Mouse (Mus musculus) heart, postnatal 0 days (tissue): Measurements from ENCODE around the gene Ndufaf1. TPM values are rescaled to one million over a fixed set of nuclear protein-coding genes. Genes with fewer than 3 reads are reported as not detected.

ENCODE experiments used
- ATAC-seq: fragments of 200-750 bp; cut with Nextera tagmentation; 2 replicates; pipeline ENCODE4 v1.8.0; 2017; ENCODE audit warnings: low read depth, moderate number of reproducible peaks, moderate library complexity; ENCODE audit not compliant: insufficient read depth
- DNase-seq: peaks from one replicate; pipeline ENCODE4 v3.0.0-alpha.2; 2016; ENCODE audit warnings: low spot score
- H3K27ac ChIP-seq: fragments of 300-500 bp; sonication (generic); 2 replicates; pipeline ENCODE4 v1.5.1; 2014; ENCODE audit warnings: low read depth, mild to moderate bottlenecking
- H3K27me3 ChIP-seq: fragments of 300-500 bp; sonication (generic); 2 replicates; pipeline ENCODE4 v1.6.1; 2014; ENCODE audit warnings: low read length, mixed read lengths; ENCODE audit not compliant: control insufficient read depth, insufficient read depth
- H3K36me3 ChIP-seq: fragments of 300-500 bp; sonication (generic); replicated peaks from 2 replicates; pipeline ENCODE4 v1.6.1; 2014; ENCODE audit warnings: low read length, mixed read lengths; ENCODE audit not compliant: control insufficient read depth, insufficient read depth
- H3K4me1 ChIP-seq: fragments of 300-500 bp; sonication (generic); 2 replicates; pipeline ENCODE4 v1.6.1; 2014; ENCODE audit warnings: antibody characterized with exemption; ENCODE audit not compliant: control insufficient read depth, insufficient read depth
- H3K4me2 ChIP-seq: fragments of 300-500 bp; sonication (generic); 2 replicates; pipeline ENCODE4 v1.6.1; 2014; ENCODE audit warnings: low read depth, mild to moderate bottlenecking, low read length, moderate library complexity
- H3K4me3 ChIP-seq: fragments of 300-500 bp; sonication (generic); 2 replicates; pipeline ENCODE4 v1.5.1; 2014; ENCODE audit warnings: low read depth, low read length
- H3K9ac ChIP-seq: fragments of 300-500 bp; sonication (generic); replicated peaks from 2 replicates; pipeline ENCODE4 v1.6.1; 2014; ENCODE audit warnings: low read depth, low read length, mixed read lengths
- H3K9me3 ChIP-seq: fragments of 300-500 bp; sonication (generic); replicated peaks from 2 replicates; pipeline ENCODE4 v1.6.1; 2016; ENCODE audit warnings: low read length; ENCODE audit not compliant: control insufficient read depth
- CTCF ChIP-seq: IDR thresholded peaks from 2 replicates; pipeline ENCODE4 v1.5.1; 2016; ENCODE audit warnings: antibody characterized with exemption, control low read depth, low read depth
- EP300 ChIP-seq: IDR thresholded peaks from 2 replicates; pipeline ENCODE4 v1.6.1; 2016; ENCODE audit warnings: antibody characterized with exemption, low read depth
- WGBS: fragments of 180-500 bp; shearing (Covaris S2); extraction: QIAGEN DNeasy Blood & Tissue Kit; methylation state at CpG from one replicate; pipeline ENCODE4 v1.1.7; 2014; 5-methylcytosine and 5-hydroxymethylcytosine counted together
- polyA plus RNA-seq: library from polyadenylated mRNA; unstranded; fragments of >200 nt; fragmentation: Nextera tagmentation; extraction: Ambion mirVana; gene quantifications from 2 replicates; pipeline ENCODE4 v1.2.1, GENCODE M21; 2015
- total RNA-seq: library from RNA; depleted of rRNA; stranded (reverse); fragments of >200 nt; gene quantifications from 2 replicates; pipeline ENCODE4 v1.2.3, GENCODE M21; 2014; ENCODE audit warnings: low replicate concordance

Gene Ndufaf1
- total and polyA plus RNA-seq, 2 experiments from 2014 or later: 37.9 to 83.3 TPM

DNA sequence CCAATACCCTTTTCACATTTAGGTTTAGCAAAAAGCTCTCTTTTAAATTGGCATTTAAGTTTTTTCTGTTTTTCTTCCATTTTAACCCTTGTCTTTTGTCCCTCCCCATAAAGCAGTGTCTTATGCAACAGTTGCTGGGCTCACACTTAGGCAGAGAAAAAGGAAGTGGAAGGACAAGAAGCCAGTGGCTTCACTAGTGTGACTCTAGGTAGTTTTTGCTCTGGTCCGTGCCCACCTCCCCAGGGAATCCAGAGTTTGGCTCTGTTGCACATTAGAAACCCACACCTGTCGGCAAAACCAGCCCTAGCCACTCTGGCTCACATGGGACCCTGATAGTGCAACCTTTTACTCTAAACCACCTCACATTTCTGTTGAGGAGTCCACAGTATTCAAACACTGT, 35.8 kb upstream of the Ndufaf1 start:
- no peak overlapping the region for H3K27ac ChIP-seq
- no peak overlapping the region for H3K4me2 ChIP-seq
- WGBS: 93% methylated on average over 2 of the region's 2 CpGs
- ATAC-seq (no peak), DNase-seq (no peak)
- no peak overlapping the region for H3K9ac ChIP-seq
- TF ChIP-seq EP300 (no peak), CTCF (no peak)
- H3K4me1 ChIP-seq: no peaks in the 10 kb centered on the region
- H3K4me3 ChIP-seq: no peak overlapping the region
- no peaks in the 10 kb centered on the region for H3K27me3 ChIP-seq
- H3K36me3 ChIP-seq: peaks cover 5% of the 10 kb centered on the region; the same call in 1 of the 2 replicates
- no peaks in the 10 kb centered on the region for H3K9me3 ChIP-seq

- Histone ChIP-seq H3K27me3 (no peaks in the 10 kb centered on the region), H3K4me1 (no peaks in the 10 kb centered on the region), H3K4me3 (no peak overlapping the region), H3K4me2 (no peak overlapping the region), H3K9ac (no peak overlapping the region), H3K9me3 (no peaks in the 10 kb centered on the region), H3K36me3 (0 out of 2 replicates have a peak, but pooled peaks cover 4% of the 10 kb centered on the region), H3K27ac (no peak overlapping the region)
- WGBS: 59% methylated on average over 1 of the region's 1 CpGs
- ATAC-seq: no peak
- DNase-seq: no peak
- TF ChIP-seq CTCF (no peak), EP300 (no peak)
Measured at GRCm38 (mm10) chr2:119696111-119696510, 33.5 kb upstream of the Ndufaf1 start.

DNA sequence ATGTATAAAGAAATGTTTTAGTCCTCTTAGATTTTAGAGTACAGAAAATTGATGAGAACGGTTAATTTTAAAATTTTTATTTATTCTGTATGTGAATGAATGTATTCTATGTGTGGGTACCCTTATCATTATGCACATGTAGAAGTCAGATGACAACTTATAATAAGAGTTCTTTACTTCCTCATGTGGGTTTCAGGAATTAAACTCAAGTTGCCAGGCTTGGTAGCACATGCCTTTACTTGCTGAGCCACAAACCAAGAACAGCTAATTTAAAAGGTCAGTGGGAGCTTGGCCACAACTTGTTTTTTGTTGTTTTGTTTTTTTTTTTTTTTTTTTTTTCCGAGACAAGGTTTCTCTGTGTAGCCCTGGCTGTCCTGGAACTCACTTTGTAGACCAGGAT, 32.2 kb upstream of the Ndufaf1 start:
- Histone ChIP-seq H3K36me3 (no peaks in the 10 kb centered on the region), H3K4me2 (no peak overlapping the region), H3K4me1 (peaks cover 7% of the 10 kb centered on the region; the same call in 1 of the 2 replicates), H3K9me3 (no peaks in the 10 kb centered on the region), H3K27me3 (no peaks in the 10 kb centered on the region), H3K27ac (no peak overlapping the region), H3K4me3 (no peak overlapping the region), H3K9ac (no peak overlapping the region)
- DNase-seq: no peak
- 78% methylated on average over 2 of the region's 2 CpGs for WGBS
- TF ChIP-seq EP300: no peak
- no peak for TF ChIP-seq CTCF
- no peak for ATAC-seq

DNA sequence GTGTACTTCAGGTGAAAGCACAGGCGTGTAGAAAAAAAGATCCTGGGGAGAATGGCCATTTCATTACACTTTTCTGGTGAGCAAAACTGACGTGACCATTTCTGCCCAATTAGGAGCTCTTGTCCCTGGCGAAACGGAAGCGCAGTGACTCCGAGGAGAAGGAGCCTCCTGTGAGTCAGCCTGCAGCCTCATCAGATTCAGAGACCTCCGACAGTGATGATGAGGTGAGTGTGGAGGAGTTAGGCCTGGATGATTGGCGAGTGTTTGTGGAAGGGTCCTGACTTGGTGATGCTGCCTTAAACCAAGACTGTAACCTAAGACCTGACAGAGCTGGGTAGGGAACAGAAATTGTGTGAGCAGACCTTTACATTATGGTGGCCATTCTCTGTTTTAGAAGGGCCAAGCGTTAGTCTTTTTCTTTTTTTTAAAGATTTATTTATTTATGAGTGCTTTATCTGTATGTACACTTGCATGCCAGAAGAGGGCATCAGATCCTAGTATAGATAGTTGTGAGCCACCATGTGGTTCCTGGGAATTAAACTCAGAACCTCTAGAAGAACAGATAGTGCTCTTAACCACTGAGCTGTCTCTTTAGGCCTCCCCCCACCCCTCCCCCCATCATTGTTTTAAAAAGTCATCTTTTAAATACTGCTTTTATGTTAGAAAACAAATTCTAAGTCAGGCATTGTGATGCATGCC, 29.5 kb upstream of the Ndufaf1 start:
- WGBS: 80% methylated on average over 9 of the region's 9 CpGs
- no peak for DNase-seq

GRCm38 (mm10) chr2:119683706-119684105, 21.1 kb upstream of the Ndufaf1 start:
- ATAC-seq (no peak), DNase-seq (no peak)
- 100% methylated on average over 2 of the region's 2 CpGs for WGBS
- no peaks in the 10 kb centered on the region; the same call in 1 of the 2 replicates for H3K4me1 ChIP-seq
- no peak overlapping the region for H3K4me3 ChIP-seq
- H3K36me3 ChIP-seq: 0 out of 2 replicates have a peak, but pooled peaks cover 7% of the 10 kb centered on the region
- no peak overlapping the region for H3K4me2 ChIP-seq
- H3K27ac ChIP-seq: no peak overlapping the region
- TF ChIP-seq EP300: no peak
- no peak for TF ChIP-seq CTCF
- no peak overlapping the region for H3K9ac ChIP-seq
- no peaks in the 10 kb centered on the region for H3K27me3 ChIP-seq
- no peaks in the 10 kb centered on the region for H3K9me3 ChIP-seq

More for the DNA sequence above, 29.5 kb upstream of the Ndufaf1 start:
- ATAC-seq: no peak
- Histone ChIP-seq H3K4me1 (peaks cover 8% of the 10 kb centered on the region; the same call in 1 of the 2 replicates), H3K36me3 (no peaks in the 10 kb centered on the region), H3K4me3 (no peak overlapping the region), H3K27me3 (no peaks in the 10 kb centered on the region), H3K9me3 (no peaks in the 10 kb centered on the region), H3K9ac (no peak overlapping the region), H3K27ac (no peak overlapping the region), H3K4me2 (no peak overlapping the region)
- TF ChIP-seq EP300 (no peak), CTCF (no peak)
